30 mouse cellular contexts compared by ENCODE assay signal in the genomic region with DNA sequence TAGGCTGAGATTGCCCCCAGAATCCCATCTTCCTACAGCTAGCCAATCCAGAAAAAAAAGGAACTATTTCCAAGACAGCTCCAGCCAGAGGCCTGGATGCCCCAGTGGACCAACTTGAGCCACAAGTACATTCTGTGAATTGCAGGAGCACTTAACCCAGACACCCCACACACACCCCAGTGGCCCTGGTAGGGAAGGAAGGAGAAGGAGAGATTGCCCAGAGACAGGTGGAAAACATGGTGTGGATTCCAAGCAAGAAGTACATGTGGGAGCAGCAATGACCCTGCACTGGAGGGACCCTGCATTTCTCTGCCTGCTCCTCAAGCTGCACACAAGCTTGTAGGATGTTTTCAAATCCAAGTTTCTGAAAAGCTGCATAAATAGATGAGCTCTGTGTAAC. TPM values are rescaled to one million over a fixed set of nuclear protein-coding genes. Genes with fewer than 3 reads are reported as not detected.
DNase-seq lines count a peak whose midpoint lies in the region; ATAC-seq and TF ChIP-seq lines count a peak whose summit lies in the region.
"Had no signal": no experiment of that assay in that cellular context is flagged by ENCODE, and none has a peak within 500 bp of the region (broad histone marks: within the 10 kb centered on the region; RNA-seq: fewer than 3 reads in every experiment).

No protein-coding gene starts in this region.

- peaks cover 6% of the 10 kb centered on the region; the same call in 1 of the 2 replicates for H3K36me3 ChIP-seq in kidney, embryonic 14.5 days (ENCODE audit: control insufficient read depth, insufficient read depth, low read length)
- H3K36me3 ChIP-seq in kidney, embryonic 16.5 days (ENCODE audit: insufficient read depth, low read length) = peaks cover 6% of the 10 kb centered on the region; the same call in 1 of the 2 replicates
- no peaks in the 10 kb centered on the region for H3K36me3 ChIP-seq in stomach, postnatal 0 days (ENCODE audit: control insufficient read depth, insufficient read depth, low read length)
- H3K36me3 ChIP-seq in hindbrain, embryonic 16.5 days (ENCODE audit: control insufficient read depth, insufficient read depth, low read length) = no peaks in the 10 kb centered on the region
- H3K36me3 ChIP-seq: heart, embryonic 15.5 days; stomach, embryonic 15.5 days had no signal

- no peak overlapping the region for H3K9ac ChIP-seq in kidney, embryonic 14.5 days (ENCODE audit: low read depth, low read length)
- H3K9ac ChIP-seq in kidney, embryonic 16.5 days (replicated peaks; ENCODE audit: low read length) = no peak overlapping the region
- H3K9ac ChIP-seq in stomach, postnatal 0 days (ENCODE audit: low read length) = no peak overlapping the region
- no peak overlapping the region for H3K9ac ChIP-seq in hindbrain, embryonic 16.5 days (ENCODE audit: low read depth, low read length)
- H3K9ac ChIP-seq: embryonic facial prominence, embryonic 15.5 days; forebrain, embryonic 15.5 days; heart, embryonic 15.5 days; kidney, embryonic 15.5 days; limb, embryonic 12.5 days; midbrain, embryonic 13.5 days; neural tube, embryonic 13.5 days; stomach, embryonic 15.5 days had no signal

- H3K27me3 ChIP-seq in kidney, embryonic 14.5 days (ENCODE audit: control insufficient read depth, insufficient read depth, low read length) = peaks cover 14% of the 10 kb centered on the region
- peaks cover 30% of the 10 kb centered on the region for H3K27me3 ChIP-seq in kidney, embryonic 16.5 days (ENCODE audit: insufficient read depth, low read length)
- peaks cover 9% of the 10 kb centered on the region for H3K27me3 ChIP-seq in stomach, postnatal 0 days (ENCODE audit: control insufficient read depth, insufficient read depth, low read length)
- peaks cover 3% of the 10 kb centered on the region for H3K27me3 ChIP-seq in hindbrain, embryonic 16.5 days (replicated peaks; ENCODE audit: control insufficient read depth, insufficient read depth, low read length)

- H3K4me1 ChIP-seq in kidney, embryonic 14.5 days (ENCODE audit: control insufficient read depth, insufficient read depth, low read length) = peaks cover under 1% of the 10 kb centered on the region; the same call in 1 of the 2 replicates
- peaks cover 6% of the 10 kb centered on the region for H3K4me1 ChIP-seq in kidney, embryonic 16.5 days (ENCODE audit: insufficient read depth, low read length)
- H3K4me1 ChIP-seq in stomach, postnatal 0 days (replicated peaks; ENCODE audit: control insufficient read depth, insufficient read depth) = no peaks in the 10 kb centered on the region
- peaks cover 6% of the 10 kb centered on the region for H3K4me1 ChIP-seq in hindbrain, embryonic 16.5 days (ENCODE audit: control insufficient read depth, insufficient read depth, low read depth, low read length)

- ATAC-seq in kidney, embryonic 14.5 days (ENCODE audit: low FRiP score, low TSS enrichment) = peak; percentile 30; the same call in 1 of the 2 replicates
- no peak for ATAC-seq in kidney, embryonic 16.5 days (ENCODE audit: low FRiP score, low TSS enrichment)
- no peak for ATAC-seq in stomach, postnatal 0 days (ENCODE audit: low FRiP score, low TSS enrichment)
- ATAC-seq in hindbrain, embryonic 16.5 days = no peak
- ATAC-seq: intestine, postnatal 0 days; midbrain, embryonic 13.5 days; Patski had no signal

- H3K4me3 ChIP-seq in kidney, embryonic 14.5 days (ENCODE audit: low read length) = no peak overlapping the region
- H3K4me3 ChIP-seq in kidney, embryonic 16.5 days (ENCODE audit: low read length) = no peak overlapping the region
- no peak overlapping the region for H3K4me3 ChIP-seq in stomach, postnatal 0 days (ENCODE audit: low read depth, low read length)
- H3K4me3 ChIP-seq in hindbrain, embryonic 16.5 days (ENCODE audit: low read length) = no peak overlapping the region
- H3K4me3 ChIP-seq: embryonic facial prominence, embryonic 15.5 days; forebrain, embryonic 15.5 days; gastrocnemius, adult 2 months; heart, adult 2 months; heart, embryonic 15.5 days; kidney, embryonic 15.5 days; limb, embryonic 12.5 days; midbrain, embryonic 13.5 days; neural tube, embryonic 13.5 days; stomach, embryonic 15.5 days had no signal

- DNase-seq in embryo, embryonic 11 days = peak; percentile 16
- DNase-seq in embryo, embryonic 10.5 days (ENCODE audit: low spot score) = no peak
- DNase-seq in testis, postnatal 10 days (ENCODE audit: low spot score) = peak; percentile 45
- DNase-seq in testis, postnatal 14 days (ENCODE audit: low spot score) = no peak
- DNase-seq in stomach, postnatal 0 days (ENCODE audit: low spot score) = peak; percentile 10
- DNase-seq: adrenal gland, postnatal 25 days; cerebellum, adult 2 months; cerebellum, postnatal 14 days; gastrocnemius, adult 2 months; gastrocnemius, postnatal 36 days; heart, adult 2 months; kidney, postnatal 4 days; right cerebral cortex, postnatal 14 days; thymus, adult 2 months; thymus, postnatal 36 days had no signal

- TF ChIP-seq EP300 in stomach, postnatal 0 days (optimal IDR thresholded peaks at IDR 0.05) = no peak

- H3K9me3 ChIP-seq in kidney, embryonic 14.5 days (ENCODE audit: control insufficient read depth, low read length) = no peaks in the 10 kb centered on the region
- H3K9me3 ChIP-seq in kidney, embryonic 16.5 days (ENCODE audit: low read length) = no peaks in the 10 kb centered on the region
- H3K9me3 ChIP-seq in stomach, postnatal 0 days (ENCODE audit: control insufficient read depth, low read length) = no peaks in the 10 kb centered on the region
- H3K9me3 ChIP-seq in hindbrain, embryonic 16.5 days (ENCODE audit: control insufficient read depth, low read length) = no peaks in the 10 kb centered on the region
- H3K9me3 ChIP-seq: embryonic facial prominence, embryonic 15.5 days; forebrain, embryonic 15.5 days; G1E; heart, embryonic 15.5 days; kidney, embryonic 15.5 days; limb, embryonic 12.5 days; midbrain, embryonic 13.5 days; neural tube, embryonic 13.5 days; stomach, embryonic 15.5 days had no signal

- H3K4me2 ChIP-seq in kidney, embryonic 14.5 days (replicated peaks; ENCODE audit: low read depth, low read length) = no peak overlapping the region
- H3K4me2 ChIP-seq in kidney, embryonic 16.5 days (replicated peaks; ENCODE audit: low read depth, low read length) = no peak overlapping the region
- H3K4me2 ChIP-seq in stomach, postnatal 0 days (replicated peaks; ENCODE audit: low read depth) = no peak overlapping the region
- no peak overlapping the region for H3K4me2 ChIP-seq in hindbrain, embryonic 16.5 days (ENCODE audit: low read length)
- H3K4me2 ChIP-seq: embryonic facial prominence, embryonic 15.5 days; forebrain, embryonic 15.5 days; heart, embryonic 15.5 days; kidney, embryonic 15.5 days; limb, embryonic 12.5 days; midbrain, embryonic 13.5 days; neural tube, embryonic 13.5 days; stomach, embryonic 15.5 days had no signal

- no peak overlapping the region for H3K27ac ChIP-seq in kidney, embryonic 14.5 days (ENCODE audit: low read depth, low read length)
- no peak overlapping the region for H3K27ac ChIP-seq in kidney, embryonic 16.5 days (ENCODE audit: low read length)
- H3K27ac ChIP-seq in stomach, postnatal 0 days (replicated peaks) = no peak overlapping the region
- no peak overlapping the region for H3K27ac ChIP-seq in hindbrain, embryonic 16.5 days (ENCODE audit: low read depth, low read length)
- H3K27ac ChIP-seq: embryonic facial prominence, embryonic 15.5 days; forebrain, embryonic 15.5 days; gastrocnemius, adult 2 months; heart, adult 2 months; heart, embryonic 15.5 days; kidney, embryonic 15.5 days; limb, embryonic 12.5 days; macrophage; midbrain, embryonic 13.5 days; neural tube, embryonic 13.5 days; stomach, embryonic 15.5 days had no signal

- no peak for TF ChIP-seq CTCF in stomach, postnatal 0 days (IDR thresholded peaks at IDR 0.05; ENCODE audit: low read depth)

RNA-seq across cellular contexts. Expression of gene Kcnk13, which starts 5.0 kb away (rescaled TPM):
- 0.14 and 0.15 TPM in 2 replicates for polyA plus RNA-seq in kidney, embryonic 14.5 days (2014; fragmentation: Nextera tagmentation; extraction: Ambion mirVana)
- polyA plus RNA-seq in kidney, embryonic 16.5 days (2015; fragmentation: Nextera tagmentation; extraction: Ambion mirVana) = 0.21 and 0.23 TPM in 2 replicates
- 0.45 TPM in 2 replicates for polyA plus RNA-seq in stomach, postnatal 0 days (2015; fragmentation: Nextera tagmentation; extraction: Ambion mirVana)
- polyA plus RNA-seq in hindbrain, embryonic 16.5 days (2015; fragmentation: Nextera tagmentation; extraction: Ambion mirVana) = 1.1 and 1.5 TPM in 2 replicates
- polyA plus RNA-seq: G1E, Patski had no signal

Comparison
In these comparisons a context has a peak if more than half of its experiments do, and no peak if none do; other contexts are left out.
1. DNase-seq: peak in embryo, embryonic 11 days (single experiment), testis, postnatal 10 days (single experiment) and stomach, postnatal 0 days (single experiment); none in embryo, embryonic 10.5 days (single experiment) and testis, postnatal 14 days (single experiment).